Mouse (Mus musculus): Measurements from ENCODE around the gene Cdadc1. TPM values are rescaled to one million over a fixed set of nuclear protein-coding genes. Genes with fewer than 3 reads are reported as not detected.

The Cdadc1 gene
- polyA plus RNA-seq (2014; fragmentation: Illumina TruSeq; extraction: RNeasy Lipid Tissue Mini Kit (QIAGEN cat#74804); ENCODE audit: low replicate concordance), result 60.4 TPM

DNA sequence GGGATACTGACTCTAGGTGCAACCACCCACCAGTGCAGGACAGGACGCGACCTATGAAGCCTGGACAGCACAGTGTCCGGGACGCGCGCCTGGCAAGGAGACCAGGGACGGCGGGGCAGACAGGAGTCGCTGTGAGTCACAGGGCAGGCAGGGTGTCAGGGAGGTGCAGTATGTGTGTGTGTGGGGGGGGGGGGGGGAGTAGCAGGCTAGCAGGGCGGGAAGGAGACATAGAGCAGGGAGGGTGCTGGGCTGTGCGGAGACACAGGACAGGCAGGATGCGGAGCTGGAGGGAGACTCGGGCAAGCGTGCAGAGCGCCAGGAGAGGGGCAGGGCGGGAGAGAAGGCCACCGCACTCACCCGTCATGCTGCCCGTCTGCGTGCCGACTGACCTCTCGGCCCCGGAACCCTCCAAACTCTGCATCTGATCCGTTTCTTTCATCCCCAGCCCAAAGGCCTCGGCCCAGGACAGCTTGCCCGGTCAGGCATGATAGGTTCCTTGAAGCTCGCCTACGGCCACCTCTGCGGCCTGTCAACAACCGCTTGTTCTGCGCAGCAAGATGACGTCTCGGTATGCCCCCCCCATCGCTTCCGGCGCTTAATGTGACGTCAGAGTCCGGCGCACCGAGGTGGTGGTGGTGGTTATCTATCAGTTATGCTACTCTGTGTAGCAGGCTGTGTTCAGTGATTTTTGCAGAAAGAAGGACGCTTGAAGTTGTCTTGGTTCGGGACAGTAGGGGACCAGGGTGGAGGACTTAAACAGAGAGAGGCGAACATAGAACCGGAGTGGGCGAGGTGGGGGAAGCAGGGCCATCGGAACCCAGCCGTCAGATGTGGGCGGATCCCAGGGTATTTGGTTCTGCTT, at the start of gene Cdadc1:
Cdadc1 (minus strand) TSS at position 562 of the 862 bp plus-strand sequence.

DNA sequence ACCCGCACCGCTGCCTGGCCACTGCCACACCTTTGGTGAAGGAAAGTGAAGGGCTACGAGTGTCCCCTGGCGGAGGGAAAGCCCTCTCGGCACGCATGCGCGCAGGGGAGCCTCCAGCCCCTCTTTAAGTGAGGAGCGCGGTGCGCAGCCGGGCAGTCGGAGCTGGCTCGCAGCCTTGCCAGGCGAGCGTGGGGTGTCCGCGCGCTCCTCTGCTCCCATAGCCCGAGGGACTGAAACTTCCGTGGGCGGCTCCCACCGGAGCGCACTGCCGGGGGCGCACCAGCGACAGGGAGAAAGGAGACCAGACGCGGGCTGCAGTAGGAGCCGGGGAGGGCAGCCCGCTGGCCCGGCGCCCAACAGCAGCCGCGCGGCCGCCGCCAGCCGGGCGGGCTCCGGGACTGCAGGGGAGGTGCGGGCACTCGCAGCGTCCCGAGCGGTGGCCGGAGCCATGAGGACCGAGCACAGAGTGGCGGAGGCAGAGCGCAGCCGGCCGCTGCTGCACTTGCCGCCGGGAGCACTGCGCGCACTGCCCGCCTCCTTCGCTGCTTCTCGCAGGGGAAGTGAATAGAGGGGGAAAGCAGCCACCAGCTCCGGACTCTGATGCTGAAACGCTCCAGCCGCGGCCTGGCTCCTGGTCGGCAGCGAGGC, 27.5 kb upstream of the Cdadc1 start, which contains the start of gene Shisa2:
Shisa2 (plus strand) TSS at position 151 of the 648 bp plus-strand sequence.

Other genes starting within 250 kb of the Cdadc1 start
- 18.6 TPM for gene Phf11d, start 232.5 kb downstream of the Cdadc1 start, polyA plus RNA-seq (2014; fragmentation: Illumina TruSeq; extraction: RNeasy Lipid Tissue Mini Kit (QIAGEN cat#74804); ENCODE audit: low replicate concordance)
- gene Phf11c, start 202.6 kb downstream of the Cdadc1 start, polyA plus RNA-seq (2014; fragmentation: Illumina TruSeq; extraction: RNeasy Lipid Tissue Mini Kit (QIAGEN cat#74804); ENCODE audit: low replicate concordance), result 6.2 TPM
- 20.5 TPM for gene Setdb2, start 157.1 kb downstream of the Cdadc1 start, polyA plus RNA-seq (2014; fragmentation: Illumina TruSeq; extraction: RNeasy Lipid Tissue Mini Kit (QIAGEN cat#74804); ENCODE audit: low replicate concordance)
- 79.4 TPM for gene Cab39l, start 157.0 kb downstream of the Cdadc1 start, polyA plus RNA-seq (2014; fragmentation: Illumina TruSeq; extraction: RNeasy Lipid Tissue Mini Kit (QIAGEN cat#74804); ENCODE audit: low replicate concordance)
- gene Shisa2, start 27.3 kb upstream of the Cdadc1 start, polyA plus RNA-seq (2014; fragmentation: Illumina TruSeq; extraction: RNeasy Lipid Tissue Mini Kit (QIAGEN cat#74804); ENCODE audit: low replicate concordance), result 11.5 TPM

All from small intestine, adult 10 weeks (tissue).